In genomic region chr5:134606314-134606713, GRCm38 (mm10) we compare ENCODE assay signal across 15 mouse cellular contexts. TPM values are rescaled to one million over a fixed set of nuclear protein-coding genes. Genes with fewer than 3 reads are reported as not detected.
DNase-seq lines count a peak whose midpoint lies in the region; ATAC-seq and TF ChIP-seq lines count a peak whose summit lies in the region.
"Had no signal": no experiment of that assay in that cellular context is flagged by ENCODE, and none has a peak within 500 bp of the region (broad histone marks: within the 10 kb centered on the region; RNA-seq: fewer than 3 reads in every experiment).

No protein-coding gene starts in this region.

- H3K4me3 ChIP-seq in hindbrain, postnatal 0 days (ENCODE audit: low read length) = no peak overlapping the region
- H3K4me3 ChIP-seq in hindbrain, embryonic 14.5 days (replicated peaks; ENCODE audit: low read length) = no peak overlapping the region
- H3K4me3 ChIP-seq in spleen, adult 2 months (ENCODE audit: extremely low read depth, insufficient read depth, insufficient read length) = no peak overlapping the region
- no peak overlapping the region for H3K4me3 ChIP-seq in liver, postnatal 0 days (ENCODE audit: low read depth, low read length)
- H3K4me3 ChIP-seq: embryonic facial prominence, embryonic 12.5 days; forebrain, embryonic 12.5 days had no signal

- TF ChIP-seq POLR2A in spleen, adult 2 months (IDR thresholded peaks at IDR 0.05; ENCODE audit: low read depth, low read length) = no peak

- no peak overlapping the region for H3K27ac ChIP-seq in hindbrain, postnatal 0 days
- H3K27ac ChIP-seq in hindbrain, embryonic 14.5 days = no peak overlapping the region
- peak overlapping the region; percentile 60 for H3K27ac ChIP-seq in spleen, adult 2 months (ENCODE audit: insufficient read depth, low read length)
- peak overlapping the region; percentile 69 for H3K27ac ChIP-seq in liver, postnatal 0 days (ENCODE audit: low read depth)
- H3K27ac ChIP-seq: embryonic facial prominence, embryonic 12.5 days; forebrain, embryonic 12.5 days had no signal

- no peaks in the 10 kb centered on the region for H3K36me3 ChIP-seq in hindbrain, postnatal 0 days (ENCODE audit: insufficient read depth, low read length)
- H3K36me3 ChIP-seq in hindbrain, embryonic 14.5 days (replicated peaks; ENCODE audit: control insufficient read depth, insufficient read depth) = no peaks in the 10 kb centered on the region; the same call in 1 of the 2 replicates
- H3K36me3 ChIP-seq in spleen, adult 2 months (ENCODE audit: control insufficient read depth, insufficient read depth, low read length) = peaks cover 20% of the 10 kb centered on the region
- no peaks in the 10 kb centered on the region for H3K36me3 ChIP-seq in liver, postnatal 0 days (replicated peaks; ENCODE audit: insufficient read depth, low read length)
- H3K36me3 ChIP-seq: embryonic facial prominence, embryonic 12.5 days had no signal

- no peak for ATAC-seq in hindbrain, postnatal 0 days
- no peak for ATAC-seq in hindbrain, embryonic 14.5 days (ENCODE audit: low FRiP score)
- no peak for ATAC-seq in liver, postnatal 0 days
- ATAC-seq: activated CD4-positive, CD25-positive, alpha-beta regulatory T cell, adult 4 months had no signal

- peak; percentile 19; the same call in 1 of the 2 replicates for TF ChIP-seq CTCF in hindbrain, postnatal 0 days (IDR thresholded peaks at IDR 0.05; ENCODE audit: low read depth)
- peak; percentile 27; the same call in 1 of the 2 replicates for TF ChIP-seq CTCF in spleen, adult 2 months (IDR thresholded peaks at IDR 0.05; ENCODE audit: extremely low read depth, insufficient read depth, insufficient read length, insufficient replicate concordance)
- peak; percentile 44 for TF ChIP-seq CTCF in liver, postnatal 0 days (IDR thresholded peaks at IDR 0.05; ENCODE audit: low read depth)

- H3K4me1 ChIP-seq in hindbrain, postnatal 0 days (ENCODE audit: insufficient read depth, low read length) = no peaks in the 10 kb centered on the region
- no peaks in the 10 kb centered on the region for H3K4me1 ChIP-seq in hindbrain, embryonic 14.5 days (replicated peaks; ENCODE audit: control insufficient read depth, insufficient read depth, low read length)
- H3K4me1 ChIP-seq in spleen, adult 2 months (ENCODE audit: control insufficient read depth, insufficient read depth, insufficient read length) = peaks cover 15% of the 10 kb centered on the region; the same call in 1 of the 2 replicates
- H3K4me1 ChIP-seq in liver, postnatal 0 days (ENCODE audit: insufficient read depth) = 0 out of 2 replicates have a peak, but pooled peaks cover 2% of the 10 kb centered on the region
- H3K4me1 ChIP-seq: embryonic facial prominence, embryonic 12.5 days; forebrain, embryonic 12.5 days had no signal

- no peak overlapping the region for H3K9ac ChIP-seq in hindbrain, postnatal 0 days (replicated peaks; ENCODE audit: low read length)
- no peak overlapping the region for H3K9ac ChIP-seq in hindbrain, embryonic 14.5 days
- H3K9ac ChIP-seq in liver, postnatal 0 days (replicated peaks) = no peak overlapping the region
- H3K9ac ChIP-seq: embryonic facial prominence, embryonic 12.5 days; forebrain, embryonic 12.5 days had no signal

- no peak for TF ChIP-seq EP300 in liver, postnatal 0 days (IDR thresholded peaks at IDR 0.05; ENCODE audit: low read depth)

- no peaks in the 10 kb centered on the region for H3K9me3 ChIP-seq in hindbrain, postnatal 0 days (ENCODE audit: low read length)
- H3K9me3 ChIP-seq in hindbrain, embryonic 14.5 days (ENCODE audit: control insufficient read depth, low read length) = no peaks in the 10 kb centered on the region
- no peaks in the 10 kb centered on the region for H3K9me3 ChIP-seq in liver, postnatal 0 days (ENCODE audit: low read length)
- H3K9me3 ChIP-seq: embryonic facial prominence, embryonic 12.5 days; forebrain, embryonic 12.5 days had no signal

- no peaks in the 10 kb centered on the region for H3K27me3 ChIP-seq in hindbrain, postnatal 0 days (ENCODE audit: insufficient read depth, low read length)
- H3K27me3 ChIP-seq in hindbrain, embryonic 14.5 days (ENCODE audit: control insufficient read depth, insufficient read depth, low read length) = no peaks in the 10 kb centered on the region
- H3K27me3 ChIP-seq in spleen, adult 2 months (ENCODE audit: control insufficient read depth, insufficient read depth, low read length) = no peaks in the 10 kb centered on the region
- no peaks in the 10 kb centered on the region for H3K27me3 ChIP-seq in liver, postnatal 0 days (ENCODE audit: insufficient read depth, low read length)
- H3K27me3 ChIP-seq: embryonic facial prominence, embryonic 12.5 days; forebrain, embryonic 12.5 days had no signal

- no peak overlapping the region for H3K4me2 ChIP-seq in hindbrain, postnatal 0 days (ENCODE audit: low read depth, low read length)
- no peak overlapping the region for H3K4me2 ChIP-seq in hindbrain, embryonic 14.5 days (replicated peaks)
- no peak overlapping the region for H3K4me2 ChIP-seq in liver, postnatal 0 days (ENCODE audit: low read depth, low read length)
- H3K4me2 ChIP-seq: embryonic facial prominence, embryonic 12.5 days; forebrain, embryonic 12.5 days had no signal

- no peak for DNase-seq in hindbrain, postnatal 0 days (ENCODE audit: low spot score)
- no peak for DNase-seq in hindbrain, embryonic 14.5 days (ENCODE audit: low spot score)
- DNase-seq in spleen, adult 2 months (ENCODE audit: low read depth in 1 of 2, low spot score in 2 of 2) = peak in 1 of 2 experiments; percentile 31
- no peak for DNase-seq in spleen, postnatal 4 days (ENCODE audit: low spot score in 2 of 2)
- DNase-seq in liver, postnatal 0 days = no peak
- DNase-seq in thymus, postnatal 4 days = peak; percentile 48
- no peak for DNase-seq in cerebellum, adult 9-10 months
- no peak for DNase-seq in layer of hippocampus, postnatal 14 days (ENCODE audit: low spot score in 2 of 2)
- DNase-seq: cerebellum, adult 2 months; heart, postnatal 14 days; left cerebral cortex, postnatal 4 days had no signal

RNA-seq across cellular contexts. Expression of gene Lat2, which starts 8.5 kb away (rescaled TPM):
- 0.93 and 2.8 TPM in 2 replicates for total RNA-seq in hindbrain, postnatal 0 days (2014; rRNA removed)
- polyA plus RNA-seq in hindbrain, postnatal 0 days (2015; fragmentation: Nextera tagmentation; extraction: Ambion mirVana) = 1.6 and 4.8 TPM in 2 replicates
- 1.1 and 1.5 TPM in 2 replicates for polyA plus RNA-seq in hindbrain, embryonic 14.5 days (2014; fragmentation: Nextera tagmentation; extraction: Ambion mirVana)
- 52.2 and 52.4 TPM in 2 replicates for polyA plus RNA-seq in spleen, adult 2 months (2012; rRNA removed)
- 2.4 TPM in 2 replicates for polyA plus RNA-seq in liver, postnatal 0 days (2015; fragmentation: Nextera tagmentation; extraction: Ambion mirVana)
- total RNA-seq in layer of hippocampus, postnatal 14 days (2021) = 1 to 10 TPM; 1.4 to 2.8 TPM

RNA-seq across cellular contexts. Expression of gene Rfc2, which starts 25.1 kb away (rescaled TPM):
- total RNA-seq in hindbrain, postnatal 0 days (2014; rRNA removed) = 50.9 and 76.3 TPM in 2 replicates
- polyA plus RNA-seq in hindbrain, postnatal 0 days (2015; fragmentation: Nextera tagmentation; extraction: Ambion mirVana) = 164 and 168 TPM in 2 replicates
- polyA plus RNA-seq in hindbrain, embryonic 14.5 days (2014; fragmentation: Nextera tagmentation; extraction: Ambion mirVana) = 174 and 178 TPM in 2 replicates
- 82.8 and 86.9 TPM in 2 replicates for polyA plus RNA-seq in spleen, adult 2 months (2012; rRNA removed)
- 75.4 and 81.4 TPM in 2 replicates for polyA plus RNA-seq in liver, postnatal 0 days (2015; fragmentation: Nextera tagmentation; extraction: Ambion mirVana)
- total RNA-seq in layer of hippocampus, postnatal 14 days (2021) = 10 to 100 TPM; 54.9 to 57.7 TPM

RNA-seq across cellular contexts. Expression of gene Eif4h, which starts 33.0 kb away (rescaled TPM):
- total RNA-seq in hindbrain, postnatal 0 days (2014; rRNA removed) = 472 and 489 TPM in 2 replicates
- 298 and 304 TPM in 2 replicates for polyA plus RNA-seq in hindbrain, postnatal 0 days (2015; fragmentation: Nextera tagmentation; extraction: Ambion mirVana)
- 329 and 343 TPM in 2 replicates for polyA plus RNA-seq in hindbrain, embryonic 14.5 days (2014; fragmentation: Nextera tagmentation; extraction: Ambion mirVana)
- 125 and 143 TPM in 2 replicates for polyA plus RNA-seq in spleen, adult 2 months (2012; rRNA removed)
- polyA plus RNA-seq in liver, postnatal 0 days (2015; fragmentation: Nextera tagmentation; extraction: Ambion mirVana) = 124 and 132 TPM in 2 replicates
- total RNA-seq in layer of hippocampus, postnatal 14 days (2021) = 100 to 1,000 TPM; 286 to 291 TPM

RNA-seq across cellular contexts. Expression of gene Syna, which starts 46.3 kb away (rescaled TPM):
- not detected in 2 replicates for total RNA-seq in hindbrain, postnatal 0 days (2014; rRNA removed)
- 0.81 TPM in 2 replicates for polyA plus RNA-seq in hindbrain, postnatal 0 days (2015; fragmentation: Nextera tagmentation; extraction: Ambion mirVana)
- polyA plus RNA-seq in hindbrain, embryonic 14.5 days (2014; fragmentation: Nextera tagmentation; extraction: Ambion mirVana) = 0.25 and 0.39 TPM in 2 replicates
- polyA plus RNA-seq in spleen, adult 2 months (2012; rRNA removed) = 0.06 TPM in 1 of 2 replicates, not detected in the other
- not detected in 2 replicates for polyA plus RNA-seq in liver, postnatal 0 days (2015; fragmentation: Nextera tagmentation; extraction: Ambion mirVana)
- total RNA-seq in layer of hippocampus, postnatal 14 days (2021) = 1 to 10 TPM; 6.3 to 7.2 TPM
- total RNA-seq: heart, adult 8-10 months; heart, postnatal 14 days; left cerebral cortex, postnatal 4 days had no signal

RNA-seq across cellular contexts. Expression of gene Clip2, which starts 54.1 kb away (rescaled TPM):
- 133 and 150 TPM in 2 replicates for total RNA-seq in hindbrain, postnatal 0 days (2014; rRNA removed)
- polyA plus RNA-seq in hindbrain, postnatal 0 days (2015; fragmentation: Nextera tagmentation; extraction: Ambion mirVana) = 10.7 and 10.9 TPM in 2 replicates
- polyA plus RNA-seq in hindbrain, embryonic 14.5 days (2014; fragmentation: Nextera tagmentation; extraction: Ambion mirVana) = 16.3 and 16.8 TPM in 2 replicates
- polyA plus RNA-seq in spleen, adult 2 months (2012; rRNA removed) = 10.1 and 10.7 TPM in 2 replicates
- polyA plus RNA-seq in liver, postnatal 0 days (2015; fragmentation: Nextera tagmentation; extraction: Ambion mirVana) = 0.21 and 0.29 TPM in 2 replicates
- total RNA-seq in layer of hippocampus, postnatal 14 days (2021) = 100 to 1,000 TPM; 102 to 103 TPM

Comparison
In these comparisons a context has a peak if more than half of its experiments do, and no peak if none do; other contexts are left out.
1. H3K27ac ChIP-seq: peak in spleen, adult 2 months (single experiment) and liver, postnatal 0 days (single experiment); none in hindbrain, postnatal 0 days (single experiment) and hindbrain, embryonic 14.5 days (single experiment).
2. Peak in every context shown above with its lines, with median percentiles within 50 percentile points of each other: CTCF ChIP-seq.